Mouse (Mus musculus) lung, embryonic 14.5 days (tissue): ENCODE data around the gene Hist1h2bb. TPM values are rescaled to one million over a fixed set of nuclear protein-coding genes. Genes with fewer than 3 reads are reported as not detected.

Source experiments
- ATAC-seq: fragments of 200-750 bp; cut with Nextera tagmentation; 2 replicates; pipeline ENCODE4 v1.8.0; 2017; ENCODE audit warnings: mild to moderate bottlenecking, moderate TSS enrichment, moderate library complexity; ENCODE audit not compliant: insufficient read depth
- DNase-seq: peaks from one replicate; pipeline ENCODE4 v3.0.0-alpha.2; 2015
- H3K27ac ChIP-seq: fragments of 300-500 bp; sonication (generic); 2 replicates; pipeline ENCODE4 v1.5.1; 2014; ENCODE audit warnings: low read depth, mild to moderate bottlenecking, moderate library complexity
- H3K27me3 ChIP-seq: fragments of 300-500 bp; sonication (generic); 2 replicates; pipeline ENCODE4 v1.6.1; 2014; ENCODE audit warnings: low read length, control low read depth; ENCODE audit not compliant: insufficient read depth
- H3K36me3 ChIP-seq: fragments of 300-500 bp; sonication (generic); 2 replicates; pipeline ENCODE4 v1.6.1; 2014; ENCODE audit warnings: control low read depth; ENCODE audit not compliant: insufficient read depth
- H3K4me1 ChIP-seq: fragments of 300-500 bp; sonication (generic); 2 replicates; pipeline ENCODE4 v1.6.1; 2014; ENCODE audit warnings: antibody characterized with exemption, control low read depth; ENCODE audit not compliant: insufficient read depth
- H3K4me2 ChIP-seq: fragments of 300-500 bp; sonication (generic); 2 replicates; pipeline ENCODE4 v1.6.1; 2014; ENCODE audit warnings: mild to moderate bottlenecking
- H3K4me3 ChIP-seq: fragments of 300-500 bp; sonication (generic); 2 replicates; pipeline ENCODE4 v1.5.1; 2014; ENCODE audit warnings: low read depth, low read length
- H3K9ac ChIP-seq: fragments of 300-500 bp; sonication (generic); 2 replicates; pipeline ENCODE4 v1.6.1; 2014
- H3K9me3 ChIP-seq: fragments of 300-500 bp; sonication (generic); 2 replicates; pipeline ENCODE4 v1.6.1; 2016; ENCODE audit warnings: low read depth, low read length, control low read depth
- CTCF ChIP-seq: IDR thresholded peaks from 2 replicates; pipeline ENCODE4 v1.5.1; 2016; ENCODE audit warnings: antibody characterized with exemption, low read depth
- WGBS: fragments of 180-500 bp; shearing (Covaris S2); extraction: QIAGEN DNeasy Blood & Tissue Kit; methylation state at CpG from one replicate; pipeline ENCODE4 v1.1.7; 2014; 5-methylcytosine and 5-hydroxymethylcytosine counted together
- microRNA-seq: library from miRNA; unstranded; fragments of <30 nt; microRNA quantifications from one replicate; pipeline ENCODE4, GENCODE M21; 2016; ENCODE audit warnings: borderline number of aligned reads
- polyA plus RNA-seq: library from polyadenylated mRNA; unstranded; fragments of >200 nt; fragmentation: Nextera tagmentation; extraction: Ambion mirVana; gene quantifications from 2 replicates; pipeline ENCODE4 v1.2.1, GENCODE M21; 2014

The Hist1h2bb gene
- polyA plus RNA-seq, 1 experiment from 2014 or later: 4.0 TPM

DNA sequence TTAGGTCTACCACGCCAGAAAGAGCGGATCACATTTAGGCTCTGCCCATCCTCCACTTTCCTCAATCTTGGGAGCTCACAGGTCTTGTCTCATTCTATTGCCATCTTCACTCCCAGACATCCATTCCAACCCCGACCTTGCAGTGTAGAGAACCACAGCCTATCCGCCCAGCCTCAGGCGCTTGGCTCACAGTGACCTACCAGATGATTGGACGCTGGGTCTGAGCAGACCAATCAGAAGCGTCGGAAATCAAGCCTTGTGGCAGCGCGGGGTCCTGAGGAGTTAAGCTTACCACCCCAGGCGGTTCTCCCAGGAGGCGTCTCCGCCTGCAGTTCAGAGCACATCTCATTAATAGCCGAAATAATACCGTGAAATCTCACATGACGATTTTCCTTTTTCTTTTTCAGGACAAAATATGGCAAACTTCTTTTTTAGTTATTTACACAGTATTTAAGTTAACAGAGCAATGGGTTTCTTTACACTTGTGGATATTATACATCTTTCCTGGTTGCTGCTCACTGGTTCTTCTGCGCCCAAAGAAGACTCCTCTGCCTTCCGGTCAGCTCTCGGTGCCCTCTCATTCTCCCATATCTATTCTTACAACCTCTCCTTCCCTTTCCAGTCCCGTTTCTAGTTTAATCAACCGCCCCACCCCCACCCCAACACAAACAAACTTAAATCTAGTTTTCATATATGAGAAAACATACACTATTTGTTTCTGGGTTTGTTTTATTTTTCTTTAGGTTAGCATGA is 26.2 kb downstream of the Hist1h2bb start:
- H3K4me1 ChIP-seq: no peaks in the 10 kb centered on the region
- H3K27ac ChIP-seq: no peak overlapping the region
- H3K9me3 ChIP-seq: no peaks in the 10 kb centered on the region
- peak overlapping the region; percentile 3; the same call in 1 of the 2 replicates for H3K4me3 ChIP-seq
- peak; percentile 98 for ATAC-seq
- H3K9ac ChIP-seq: no peak overlapping the region
- WGBS: 21% methylated on average over 21 of the region's 21 CpGs
- no peaks in the 10 kb centered on the region for H3K36me3 ChIP-seq
- peak; percentile 86 for DNase-seq
- no peak for TF ChIP-seq CTCF
- peak overlapping the region; percentile 45 for H3K4me2 ChIP-seq
- H3K27me3 ChIP-seq: no peaks in the 10 kb centered on the region

DNA sequence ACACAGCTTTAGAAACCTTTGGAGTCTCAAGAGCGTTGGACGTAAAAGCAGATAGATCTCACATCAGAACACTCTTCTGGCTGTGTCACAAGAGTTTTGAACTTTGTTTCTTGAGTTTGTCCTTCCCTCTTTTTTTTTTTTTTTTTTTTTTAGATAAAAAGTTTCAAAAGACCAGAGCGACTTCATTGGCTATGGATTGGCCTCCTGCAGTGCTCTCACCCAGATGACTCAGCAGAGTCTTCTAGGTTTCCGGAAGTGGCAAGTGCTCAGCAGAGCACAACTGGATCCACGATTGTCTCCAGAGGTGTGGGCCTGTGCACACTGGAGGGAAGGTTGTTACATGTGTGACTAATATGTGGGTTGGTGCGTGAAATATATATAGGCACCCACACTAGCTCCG is 31.8 kb downstream of the Hist1h2bb start:
- Histone ChIP-seq H3K9me3 (no peaks in the 10 kb centered on the region), H3K4me2 (no peak overlapping the region), H3K27me3 (no peaks in the 10 kb centered on the region), H3K9ac (no peak overlapping the region), H3K36me3 (no peaks in the 10 kb centered on the region), H3K27ac (no peak overlapping the region), H3K4me3 (no peak overlapping the region), H3K4me1 (no peaks in the 10 kb centered on the region)
- ATAC-seq (no peak), DNase-seq (no peak)
- 89% methylated on average over 7 of the region's 7 CpGs for WGBS
- no peak for TF ChIP-seq CTCF

DNA sequence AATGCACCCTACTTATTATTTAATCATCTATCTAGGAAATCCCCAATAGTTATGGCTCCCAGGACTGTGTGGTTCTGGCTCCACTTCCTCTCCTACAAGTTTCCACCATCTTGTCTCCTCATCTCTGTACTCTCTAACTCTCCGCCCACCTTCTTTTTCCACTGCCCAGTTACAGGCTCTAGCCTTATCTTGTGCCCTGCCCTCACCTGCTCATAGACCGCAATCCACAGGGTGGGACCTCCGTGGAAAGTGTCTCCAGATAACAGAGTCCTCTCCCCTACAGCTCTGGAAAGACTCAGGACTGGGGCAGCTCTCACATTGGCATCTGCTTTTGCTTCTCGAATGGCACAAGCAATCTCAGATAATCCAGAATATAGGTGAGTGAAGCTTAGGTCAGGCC is 32.5 kb downstream of the Hist1h2bb start:
- Histone ChIP-seq H3K9ac (no peak overlapping the region), H3K36me3 (no peaks in the 10 kb centered on the region), H3K4me1 (no peaks in the 10 kb centered on the region), H3K27ac (no peak overlapping the region), H3K9me3 (no peaks in the 10 kb centered on the region), H3K27me3 (no peaks in the 10 kb centered on the region), H3K4me3 (no peak overlapping the region), H3K4me2 (no peak overlapping the region)
- ATAC-seq (no peak), DNase-seq (no peak)
- TF ChIP-seq CTCF: no peak
- 74% methylated on average over 4 of the region's 4 CpGs for WGBS

DNA sequence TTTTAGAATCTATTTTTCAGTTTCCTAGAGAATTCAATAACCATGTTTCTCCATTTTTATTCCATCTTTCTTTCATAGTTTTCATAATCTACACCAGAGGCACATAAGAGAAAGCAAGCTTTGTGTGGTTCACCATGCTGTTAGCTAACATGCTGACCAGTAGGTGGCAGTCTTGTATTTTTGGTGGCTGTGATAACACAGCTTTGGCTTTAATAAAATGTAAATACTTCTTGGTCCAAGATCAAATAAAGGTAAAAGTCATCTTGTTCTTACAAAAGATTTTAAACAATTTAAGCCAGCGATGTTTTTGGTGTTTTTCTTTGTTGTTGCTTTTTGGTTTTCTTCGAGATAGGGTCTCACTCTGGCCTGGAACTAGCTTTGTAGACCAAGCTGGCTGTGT is 46.0 kb downstream of the Hist1h2bb start:
- H3K4me3 ChIP-seq: no peak overlapping the region
- no peaks in the 10 kb centered on the region for H3K36me3 ChIP-seq
- no peak overlapping the region for H3K4me2 ChIP-seq
- H3K9me3 ChIP-seq: no peaks in the 10 kb centered on the region
- H3K4me1 ChIP-seq: no peaks in the 10 kb centered on the region
- no peaks in the 10 kb centered on the region for H3K27me3 ChIP-seq
- DNase-seq (peak; percentile 92), ATAC-seq (no peak)
- WGBS: 39% methylated on average over 2 of the region's 2 CpGs
- no peak overlapping the region for H3K9ac ChIP-seq
- no peak overlapping the region for H3K27ac ChIP-seq
- peak; percentile 87 for TF ChIP-seq CTCF

Small RNA genes lying within 50 kb of the gene (microRNA-seq; reads per million reads assigned to microRNA genes)
- gene Gm44314 (not detected), gene Gm44484 (not detected)

Other genes starting within 250 kb of the Hist1h2bb start
- 7.1 and 7.6 TPM in 2 replicates for gene Hist1h4h, start 215.7 kb upstream of the Hist1h2bb start, polyA plus RNA-seq
- 13.0 and 14.6 TPM in 2 replicates for gene Hist1h2af, start 212.8 kb upstream of the Hist1h2bb start, polyA plus RNA-seq
- 6.6 and 7.5 TPM in 2 replicates for gene Hist1h3g, start 211.3 kb upstream of the Hist1h2bb start, polyA plus RNA-seq
- gene Hist1h2bh, start 203.3 kb upstream of the Hist1h2bb start, polyA plus RNA-seq: 1.0 and 1.8 TPM in 2 replicates
- gene Hist1h3f, start 202.7 kb upstream of the Hist1h2bb start, polyA plus RNA-seq: 2.0 and 2.6 TPM in 2 replicates
- gene Hist1h4f, start 195.1 kb upstream of the Hist1h2bb start, polyA plus RNA-seq: 1.4 and 2.7 TPM in 2 replicates
- 0.87 and 0.99 TPM in 2 replicates for gene Hist1h1d, start 193.5 kb upstream of the Hist1h2bb start, polyA plus RNA-seq
- gene Hist1h3e, start 184.4 kb upstream of the Hist1h2bb start, polyA plus RNA-seq: 8.2 and 10.6 TPM in 2 replicates
- 164 and 166 TPM in 2 replicates for gene Hist1h2ae, start 175.5 kb upstream of the Hist1h2bb start, polyA plus RNA-seq
- 14.9 TPM in 2 replicates for gene Hist1h2bg, start 175.3 kb upstream of the Hist1h2bb start, polyA plus RNA-seq
- gene Hist1h2bf, start 172.5 kb upstream of the Hist1h2bb start, polyA plus RNA-seq: 7.8 and 12.2 TPM in 2 replicates
- 4.2 and 4.9 TPM in 2 replicates for gene Hist1h2ad, start 172.4 kb upstream of the Hist1h2bb start, polyA plus RNA-seq
- gene Hist1h3d, start 171.0 kb upstream of the Hist1h2bb start, polyA plus RNA-seq: 10.0 and 13.9 TPM in 2 replicates
- 144 and 147 TPM in 2 replicates for gene Hist1h4d, start 165.1 kb upstream of the Hist1h2bb start, polyA plus RNA-seq
- gene Hist1h2be, start 125.6 kb upstream of the Hist1h2bb start, polyA plus RNA-seq: 2.5 and 3.0 TPM in 2 replicates
- gene Hist1h1e, start 124.2 kb upstream of the Hist1h2bb start, polyA plus RNA-seq: 22.6 and 25.7 TPM in 2 replicates
- 1.5 and 2.1 TPM in 2 replicates for gene Hist1h2ac, start 62.8 kb upstream of the Hist1h2bb start, polyA plus RNA-seq
- gene Hist1h2bc, start 62.5 kb upstream of the Hist1h2bb start, polyA plus RNA-seq: 52.9 and 55.1 TPM in 2 replicates
- not detected in 2 replicates for gene Hist1h1t, start 50.9 kb upstream of the Hist1h2bb start, polyA plus RNA-seq
- gene Hist1h4c, start 48.3 kb upstream of the Hist1h2bb start, polyA plus RNA-seq: 11.2 and 11.4 TPM in 2 replicates
- gene Hfe, start 35.9 kb upstream of the Hist1h2bb start, polyA plus RNA-seq: 8.4 and 12.1 TPM in 2 replicates
- gene Hist1h1c, start 7.9 kb upstream of the Hist1h2bb start, polyA plus RNA-seq: 30.5 and 32.3 TPM in 2 replicates
- gene Hist1h3c, start 1.1 kb upstream of the Hist1h2bb start, polyA plus RNA-seq: 11.3 and 16.9 TPM in 2 replicates
- 70.8 and 71.5 TPM in 2 replicates for gene Hist1h2ab, start 4.4 kb downstream of the Hist1h2bb start, polyA plus RNA-seq
- gene Hist1h3b, start 5.5 kb downstream of the Hist1h2bb start, polyA plus RNA-seq: 18.4 and 18.7 TPM in 2 replicates
- gene Hist1h4b, start 10.3 kb downstream of the Hist1h2bb start, polyA plus RNA-seq: 4.3 and 7.5 TPM in 2 replicates
- 0.66 TPM in 1 of 2 replicates, not detected in the other for gene Hist1h4a, start 14.5 kb downstream of the Hist1h2bb start, polyA plus RNA-seq
- gene Hist1h3a, start 15.7 kb downstream of the Hist1h2bb start, polyA plus RNA-seq: 7.4 and 9.2 TPM in 2 replicates
- 5.2 and 5.5 TPM in 2 replicates for gene Hist1h1a, start 16.9 kb downstream of the Hist1h2bb start, polyA plus RNA-seq
- 0.12 TPM in 1 of 2 replicates, not detected in the other for gene Trim38, start 23.2 kb downstream of the Hist1h2bb start, polyA plus RNA-seq
- gene Slc17a2, start 60.3 kb downstream of the Hist1h2bb start, polyA plus RNA-seq: 0.08 TPM in 1 of 2 replicates, not detected in the other
- not detected in 2 replicates for gene Slc17a3, start 92.7 kb downstream of the Hist1h2bb start, polyA plus RNA-seq
- not detected in 2 replicates for gene Slc17a1, start 121.0 kb downstream of the Hist1h2bb start, polyA plus RNA-seq
- not detected in 2 replicates for gene Slc17a4, start 168.3 kb downstream of the Hist1h2bb start, polyA plus RNA-seq
- gene Hist1h2ba, start 187.4 kb downstream of the Hist1h2bb start, polyA plus RNA-seq: not detected in 2 replicates
- not detected in 2 replicates for gene Hist1h2aa, start 187.7 kb downstream of the Hist1h2bb start, polyA plus RNA-seq
- gene Scgn, start 244.5 kb downstream of the Hist1h2bb start, polyA plus RNA-seq: not detected in 2 replicates